Mouse (Mus musculus): Measurements from ENCODE around the gene Col4a6. TPM values are rescaled to one million over a fixed set of nuclear protein-coding genes. Genes with fewer than 3 reads are reported as not detected.

Col4a6 gene
- total and polyA plus RNA-seq, 2 experiments = 0.01 to 0.09 TPM

- H3K36me3 ChIP-seq (ENCODE audit: control insufficient read depth, insufficient read depth, low read length) = no peaks in the 10 kb centered on the region
- no peaks in the 10 kb centered on the region for H3K27me3 ChIP-seq (ENCODE audit: control insufficient read depth, insufficient read depth, low read length)
- 45% methylated on average over 1 of the region's 1 CpGs for WGBS
- no peaks in the 10 kb centered on the region for H3K79me2 ChIP-seq (ENCODE audit: control insufficient read depth, insufficient read depth, low read length)
- DNase-seq (ENCODE audit: extremely low read depth, low read depth, low spot score) = no peak
- H3K4me1 ChIP-seq (ENCODE audit: control insufficient read depth, insufficient read depth, low read length) = no peaks in the 10 kb centered on the region
- no peak for TF ChIP-seq POLR2A (IDR thresholded peaks at IDR 0.05; ENCODE audit: extremely low read depth, insufficient read depth, low read length)
- TF ChIP-seq CTCF (IDR thresholded peaks at IDR 0.05; ENCODE audit: low read depth, low read length) = no peak
- no peak overlapping the region for H3K9ac ChIP-seq (ENCODE audit: low read depth, low read length)
- no peak overlapping the region for H3K4me3 ChIP-seq (ENCODE audit: insufficient read depth, low read depth, low read length)
- H3K27ac ChIP-seq (replicated peaks; ENCODE audit: insufficient read depth, low read depth, low read length) = no peak overlapping the region
These were observed 157.7 kb downstream of the Col4a6 start for GRCm38 (mm10) chrX:141316217-141316616.

GRCm38 (mm10) chrX:141315795-141316194 is 158.1 kb downstream of the Col4a6 start:
- 9% methylated on average over 3 of the region's 3 CpGs for WGBS
- TF ChIP-seq CTCF (IDR thresholded peaks at IDR 0.05; ENCODE audit: low read depth, low read length) (no peak), POLR2A (IDR thresholded peaks at IDR 0.05; ENCODE audit: extremely low read depth, insufficient read depth, low read length) (no peak)
- DNase-seq (ENCODE audit: extremely low read depth, low read depth, low spot score) = peak; percentile 0
- H3K9ac ChIP-seq (ENCODE audit: low read depth, low read length) = no peak overlapping the region
- no peaks in the 10 kb centered on the region for H3K36me3 ChIP-seq (ENCODE audit: control insufficient read depth, insufficient read depth, low read length)
- no peak overlapping the region for H3K4me3 ChIP-seq (ENCODE audit: insufficient read depth, low read depth, low read length)
- H3K4me1 ChIP-seq (ENCODE audit: control insufficient read depth, insufficient read depth, low read length) = no peaks in the 10 kb centered on the region
- no peaks in the 10 kb centered on the region for H3K79me2 ChIP-seq (ENCODE audit: control insufficient read depth, insufficient read depth, low read length)
- H3K27ac ChIP-seq (replicated peaks; ENCODE audit: insufficient read depth, low read depth, low read length) = no peak overlapping the region
- no peaks in the 10 kb centered on the region for H3K27me3 ChIP-seq (ENCODE audit: control insufficient read depth, insufficient read depth, low read length)

- no peak overlapping the region for H3K27ac ChIP-seq (replicated peaks; ENCODE audit: insufficient read depth, low read depth, low read length)
- 75% methylated on average over 3 of the region's 3 CpGs for WGBS
These were observed 181.0 kb downstream of the Col4a6 start for GRCm38 (mm10) chrX:141292702-141293462.

DNA sequence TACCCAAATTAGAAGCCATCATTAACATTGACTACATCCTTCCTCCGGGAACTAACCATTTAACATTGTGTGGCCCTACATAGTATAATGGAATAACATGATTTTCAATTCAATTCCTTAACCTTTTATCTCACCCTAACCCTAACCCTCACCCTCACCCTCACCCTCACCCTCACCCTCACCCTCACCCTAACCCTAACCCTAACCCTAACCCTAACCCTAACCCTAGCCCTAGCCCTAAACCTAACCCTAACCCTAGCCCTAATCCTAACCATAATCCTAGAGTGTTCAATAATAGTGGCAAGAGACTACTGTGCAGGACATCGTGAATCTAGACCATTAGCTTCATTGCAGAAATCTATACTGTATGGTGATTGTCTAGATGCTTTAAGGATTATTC is 197.5 kb downstream of the Col4a6 start:
- Histone ChIP-seq H3K27me3 (ENCODE audit: control insufficient read depth, insufficient read depth, low read length) (no peaks in the 10 kb centered on the region), H3K27ac (replicated peaks; ENCODE audit: insufficient read depth, low read depth, low read length) (no peak overlapping the region), H3K79me2 (ENCODE audit: control insufficient read depth, insufficient read depth, low read length) (no peaks in the 10 kb centered on the region), H3K4me1 (ENCODE audit: control insufficient read depth, insufficient read depth, low read length) (no peaks in the 10 kb centered on the region), H3K4me3 (ENCODE audit: insufficient read depth, low read depth, low read length) (no peak overlapping the region), H3K9ac (ENCODE audit: low read depth, low read length) (no peak overlapping the region), H3K36me3 (ENCODE audit: control insufficient read depth, insufficient read depth, low read length) (no peaks in the 10 kb centered on the region)
- 95% methylated on average over 2 of the region's 2 CpGs for WGBS
- DNase-seq (ENCODE audit: extremely low read depth, low read depth, low spot score) = no peak
- no peak for TF ChIP-seq POLR2A (IDR thresholded peaks at IDR 0.05; ENCODE audit: extremely low read depth, insufficient read depth, low read length)
- no peak for TF ChIP-seq CTCF (IDR thresholded peaks at IDR 0.05; ENCODE audit: low read depth, low read length)

More at GRCm38 (mm10) chrX:141292702-141293462, 181.0 kb downstream of the Col4a6 start:
- Histone ChIP-seq H3K4me1 (ENCODE audit: control insufficient read depth, insufficient read depth, low read length) (no peaks in the 10 kb centered on the region), H3K9ac (ENCODE audit: low read depth, low read length) (no peak overlapping the region), H3K36me3 (ENCODE audit: control insufficient read depth, insufficient read depth, low read length) (no peaks in the 10 kb centered on the region), H3K4me3 (ENCODE audit: insufficient read depth, low read depth, low read length) (no peak overlapping the region), H3K27me3 (ENCODE audit: control insufficient read depth, insufficient read depth, low read length) (no peaks in the 10 kb centered on the region), H3K79me2 (ENCODE audit: control insufficient read depth, insufficient read depth, low read length) (no peaks in the 10 kb centered on the region)
- no peak for TF ChIP-seq CTCF (IDR thresholded peaks at IDR 0.05; ENCODE audit: low read depth, low read length)
- TF ChIP-seq POLR2A (IDR thresholded peaks at IDR 0.05; ENCODE audit: extremely low read depth, insufficient read depth, low read length) = no peak
- no peak for DNase-seq (ENCODE audit: extremely low read depth, low read depth, low spot score)

DNA sequence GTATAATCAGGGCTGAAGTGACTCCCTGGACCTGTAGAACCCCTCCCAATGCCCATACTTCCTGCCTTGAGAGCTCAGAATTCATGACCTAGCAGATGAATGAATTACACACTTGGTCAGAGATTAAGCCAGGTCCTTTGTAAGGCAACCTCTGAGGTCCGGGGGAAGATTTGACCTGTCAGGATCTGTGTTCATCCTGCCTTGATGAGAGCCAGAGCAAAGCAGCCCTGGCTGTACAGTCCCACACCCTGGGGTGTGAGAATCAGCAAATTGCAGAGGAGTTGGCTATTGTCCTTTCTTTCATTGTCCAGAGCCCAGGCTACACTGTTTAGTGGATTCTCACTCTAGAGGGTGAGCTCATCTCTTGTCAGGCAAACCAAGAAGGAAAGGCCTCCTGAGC is 207.9 kb downstream of the Col4a6 start:
- Histone ChIP-seq H3K9ac (ENCODE audit: low read depth, low read length) (no peak overlapping the region), H3K36me3 (ENCODE audit: control insufficient read depth, insufficient read depth, low read length) (no peaks in the 10 kb centered on the region), H3K27ac (replicated peaks; ENCODE audit: insufficient read depth, low read depth, low read length) (no peak overlapping the region), H3K79me2 (ENCODE audit: control insufficient read depth, insufficient read depth, low read length) (no peaks in the 10 kb centered on the region), H3K4me1 (ENCODE audit: control insufficient read depth, insufficient read depth, low read length) (no peaks in the 10 kb centered on the region), H3K4me3 (ENCODE audit: insufficient read depth, low read depth, low read length) (no peak overlapping the region), H3K27me3 (ENCODE audit: control insufficient read depth, insufficient read depth, low read length) (no peaks in the 10 kb centered on the region)
- TF ChIP-seq POLR2A (IDR thresholded peaks at IDR 0.05; ENCODE audit: extremely low read depth, insufficient read depth, low read length) (no peak), CTCF (IDR thresholded peaks at IDR 0.05; ENCODE audit: low read depth, low read length) (no peak)
- 77% methylated on average over 1 of the region's 1 CpGs for WGBS
- no peak for DNase-seq (ENCODE audit: extremely low read depth, low read depth, low spot score)

DNA sequence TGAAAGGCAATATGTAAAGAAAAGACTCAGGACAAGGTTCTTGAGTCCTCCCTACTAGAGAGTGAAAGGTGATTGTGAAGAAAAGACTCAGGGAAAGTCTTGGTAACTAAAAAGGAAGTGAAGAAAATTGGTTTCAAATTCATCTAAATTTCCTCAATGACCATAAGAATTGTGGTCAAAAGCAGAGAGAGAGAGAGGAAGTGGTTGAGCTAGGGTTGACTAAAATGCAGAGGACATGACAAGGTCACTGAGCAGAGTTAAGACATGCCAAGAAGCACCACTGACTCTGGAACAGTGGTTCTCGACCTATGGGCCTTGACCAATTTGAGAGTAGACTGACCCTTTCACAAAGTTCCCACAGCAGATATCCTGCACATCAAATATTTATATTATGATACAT is 224.2 kb downstream of the Col4a6 start:
- Histone ChIP-seq H3K36me3 (ENCODE audit: control insufficient read depth, insufficient read depth, low read length) (no peaks in the 10 kb centered on the region), H3K4me1 (ENCODE audit: control insufficient read depth, insufficient read depth, low read length) (no peaks in the 10 kb centered on the region), H3K27me3 (ENCODE audit: control insufficient read depth, insufficient read depth, low read length) (no peaks in the 10 kb centered on the region), H3K9ac (ENCODE audit: low read depth, low read length) (no peak overlapping the region), H3K4me3 (ENCODE audit: insufficient read depth, low read depth, low read length) (no peak overlapping the region), H3K79me2 (ENCODE audit: control insufficient read depth, insufficient read depth, low read length) (no peaks in the 10 kb centered on the region), H3K27ac (replicated peaks; ENCODE audit: insufficient read depth, low read depth, low read length) (no peak overlapping the region)
- WGBS = 63% methylated on average over 1 of the region's 1 CpGs
- DNase-seq (ENCODE audit: extremely low read depth, low read depth, low spot score) = peak; percentile 3
- TF ChIP-seq POLR2A (IDR thresholded peaks at IDR 0.05; ENCODE audit: extremely low read depth, insufficient read depth, low read length) (no peak), CTCF (IDR thresholded peaks at IDR 0.05; ENCODE audit: low read depth, low read length) (no peak)

All from liver, adult 2 months (tissue).